Mouse (Mus musculus): ENCODE measurements around the gene Kcnb1. TPM values are rescaled to one million over a fixed set of nuclear protein-coding genes. Genes with fewer than 3 reads are reported as not detected.

Gene Kcnb1
- polyA plus RNA-seq, 1 experiment, result 1.3 TPM

DNA sequence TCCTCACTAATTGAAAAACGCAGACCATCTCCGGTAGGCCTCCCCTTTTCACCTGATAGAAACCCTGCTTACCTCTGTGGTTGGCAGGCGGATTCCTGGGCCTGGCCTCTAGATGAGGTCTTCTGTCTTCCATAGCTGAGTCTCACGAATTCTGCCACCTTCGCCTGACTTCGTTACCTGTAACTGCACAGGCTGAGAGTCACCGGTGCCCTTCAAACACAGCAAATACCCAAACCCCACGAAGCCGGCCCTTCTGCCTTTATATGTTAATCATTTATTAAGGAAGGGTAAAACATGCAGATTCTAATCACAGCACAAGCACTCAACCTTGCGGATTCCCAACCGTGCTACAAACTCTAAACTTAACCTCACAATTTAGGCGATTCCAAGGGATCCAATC, 130.0 kb downstream of the Kcnb1 start:
- 0 out of 2 replicates have a peak overlapping the region, but pooled peaks have one; percentile 15 for H3K27ac ChIP-seq (ENCODE audit: insufficient read depth, low read length)
- 90% methylated on average over 12 of the region's 12 CpGs for WGBS

GRCm38 (mm10) chr2:167059536-167059935, 130.4 kb downstream of the Kcnb1 start:
- 89% methylated on average over 8 of the region's 8 CpGs for WGBS
- TF ChIP-seq POLR2A (IDR thresholded peaks at IDR 0.05; ENCODE audit: low read depth, low read length) (no peak), CTCF (IDR thresholded peaks at IDR 0.05; ENCODE audit: extremely low read depth, insufficient read depth, insufficient read length, insufficient replicate concordance) (no peak)
- H3K4me1 ChIP-seq (ENCODE audit: control insufficient read depth, insufficient read depth, insufficient read length), result peaks cover 19% of the 10 kb centered on the region
- DNase-seq (ENCODE audit: low read depth in 1 of 2, low spot score in 2 of 2), result no peak
- H3K27me3 ChIP-seq (ENCODE audit: control insufficient read depth, insufficient read depth, low read length), result no peaks in the 10 kb centered on the region
- H3K4me3 ChIP-seq (ENCODE audit: extremely low read depth, insufficient read depth, insufficient read length), result no peak overlapping the region
- H3K36me3 ChIP-seq (ENCODE audit: control insufficient read depth, insufficient read depth, low read length), result peaks cover 24% of the 10 kb centered on the region
- H3K27ac ChIP-seq (ENCODE audit: insufficient read depth, low read length), result 0 out of 2 replicates have a peak overlapping the region, but pooled peaks have one; percentile 15

More for the DNA sequence above, 130.0 kb downstream of the Kcnb1 start:
- TF ChIP-seq CTCF (IDR thresholded peaks at IDR 0.05; ENCODE audit: extremely low read depth, insufficient read depth, insufficient read length, insufficient replicate concordance) (no peak), POLR2A (IDR thresholded peaks at IDR 0.05; ENCODE audit: low read depth, low read length) (no peak)
- Histone ChIP-seq H3K4me1 (ENCODE audit: control insufficient read depth, insufficient read depth, insufficient read length) (peaks cover 19% of the 10 kb centered on the region), H3K4me3 (ENCODE audit: extremely low read depth, insufficient read depth, insufficient read length) (no peak overlapping the region), H3K36me3 (ENCODE audit: control insufficient read depth, insufficient read depth, low read length) (peaks cover 23% of the 10 kb centered on the region), H3K27me3 (ENCODE audit: control insufficient read depth, insufficient read depth, low read length) (no peaks in the 10 kb centered on the region)
- no peak for DNase-seq (ENCODE audit: low read depth in 1 of 2, low spot score in 2 of 2)

- Histone ChIP-seq H3K36me3 (ENCODE audit: control insufficient read depth, insufficient read depth, low read length) (peaks cover 26% of the 10 kb centered on the region), H3K4me3 (ENCODE audit: extremely low read depth, insufficient read depth, insufficient read length) (no peak overlapping the region), H3K27me3 (ENCODE audit: control insufficient read depth, insufficient read depth, low read length) (no peaks in the 10 kb centered on the region), H3K27ac (ENCODE audit: insufficient read depth, low read length) (no peak overlapping the region), H3K4me1 (ENCODE audit: control insufficient read depth, insufficient read depth, insufficient read length) (peaks cover 19% of the 10 kb centered on the region)
- TF ChIP-seq POLR2A (IDR thresholded peaks at IDR 0.05; ENCODE audit: low read depth, low read length), result no peak
- no peak for TF ChIP-seq CTCF (IDR thresholded peaks at IDR 0.05; ENCODE audit: extremely low read depth, insufficient read depth, insufficient read length, insufficient replicate concordance)
- no peak for DNase-seq (ENCODE audit: low read depth in 1 of 2, low spot score in 2 of 2)
- WGBS, result 87% methylated on average over 3 of the region's 3 CpGs
Measured at GRCm38 (mm10) chr2:167058814-167059387, 131.1 kb downstream of the Kcnb1 start.

DNA sequence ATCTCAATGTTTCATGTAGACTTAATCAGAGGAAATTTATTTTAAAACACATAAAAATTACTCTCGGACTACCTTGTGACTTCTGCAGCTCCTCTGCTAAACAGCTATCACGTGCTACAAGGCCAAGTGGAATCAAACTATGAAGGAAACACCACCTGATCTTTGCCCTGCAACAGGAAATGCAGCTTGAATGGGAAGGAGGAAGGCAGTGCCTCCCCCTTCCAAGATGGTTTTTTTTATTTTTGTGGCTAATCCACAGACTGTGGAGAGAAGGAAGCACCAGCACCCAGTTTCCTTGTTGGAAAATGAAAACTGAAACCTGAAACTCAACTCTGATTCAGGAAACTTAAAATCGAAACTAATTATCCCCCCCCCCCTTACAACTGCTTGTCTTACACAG, 131.8 kb downstream of the Kcnb1 start:
- H3K36me3 ChIP-seq (ENCODE audit: control insufficient read depth, insufficient read depth, low read length), result peaks cover 29% of the 10 kb centered on the region
- 21% methylated on average over 3 of the region's 3 CpGs for WGBS
- H3K4me3 ChIP-seq (ENCODE audit: extremely low read depth, insufficient read depth, insufficient read length), result no peak overlapping the region
- TF ChIP-seq CTCF (IDR thresholded peaks at IDR 0.05; ENCODE audit: extremely low read depth, insufficient read depth, insufficient read length, insufficient replicate concordance), result no peak
- TF ChIP-seq POLR2A (IDR thresholded peaks at IDR 0.05; ENCODE audit: low read depth, low read length), result no peak
- DNase-seq (ENCODE audit: low read depth in 1 of 2, low spot score in 2 of 2), result no peak
- H3K27me3 ChIP-seq (ENCODE audit: control insufficient read depth, insufficient read depth, low read length), result no peaks in the 10 kb centered on the region
- H3K4me1 ChIP-seq (ENCODE audit: control insufficient read depth, insufficient read depth, insufficient read length), result peaks cover 19% of the 10 kb centered on the region; the same call in 1 of the 2 replicates
- 0 out of 2 replicates have a peak overlapping the region, but pooled peaks have one; percentile 0 for H3K27ac ChIP-seq (ENCODE audit: insufficient read depth, low read length)

- Histone ChIP-seq H3K4me1 (ENCODE audit: control insufficient read depth, insufficient read depth, insufficient read length) (peaks cover 19% of the 10 kb centered on the region; the same call in 1 of the 2 replicates), H3K27ac (ENCODE audit: insufficient read depth, low read length) (no peak overlapping the region), H3K4me3 (ENCODE audit: extremely low read depth, insufficient read depth, insufficient read length) (no peak overlapping the region), H3K27me3 (ENCODE audit: control insufficient read depth, insufficient read depth, low read length) (no peaks in the 10 kb centered on the region), H3K36me3 (ENCODE audit: control insufficient read depth, insufficient read depth, low read length) (peaks cover 32% of the 10 kb centered on the region)
- TF ChIP-seq CTCF (IDR thresholded peaks at IDR 0.05; ENCODE audit: extremely low read depth, insufficient read depth, insufficient read length, insufficient replicate concordance) (no peak), POLR2A (IDR thresholded peaks at IDR 0.05; ENCODE audit: low read depth, low read length) (no peak)
- DNase-seq (ENCODE audit: low read depth in 1 of 2, low spot score in 2 of 2), result no peak
- 91% methylated on average over 5 of the region's 5 CpGs for WGBS
Measured at GRCm38 (mm10) chr2:167056942-167057323, 133.0 kb downstream of the Kcnb1 start.

GRCm38 (mm10) chr2:167056210-167056941, 133.6 kb downstream of the Kcnb1 start:
- peaks cover 32% of the 10 kb centered on the region for H3K36me3 ChIP-seq (ENCODE audit: control insufficient read depth, insufficient read depth, low read length)
- TF ChIP-seq POLR2A (IDR thresholded peaks at IDR 0.05; ENCODE audit: low read depth, low read length) (no peak), CTCF (IDR thresholded peaks at IDR 0.05; ENCODE audit: extremely low read depth, insufficient read depth, insufficient read length, insufficient replicate concordance) (no peak)
- no peak for DNase-seq (ENCODE audit: low read depth in 1 of 2, low spot score in 2 of 2)
- WGBS, result 94% methylated on average over 15 of the region's 15 CpGs
- H3K27me3 ChIP-seq (ENCODE audit: control insufficient read depth, insufficient read depth, low read length), result no peaks in the 10 kb centered on the region
- H3K4me3 ChIP-seq (ENCODE audit: extremely low read depth, insufficient read depth, insufficient read length), result no peak overlapping the region
- H3K4me1 ChIP-seq (ENCODE audit: control insufficient read depth, insufficient read depth, insufficient read length), result peaks cover 13% of the 10 kb centered on the region; the same call in 1 of the 2 replicates
- H3K27ac ChIP-seq (ENCODE audit: insufficient read depth, low read length), result no peak overlapping the region

All from spleen, adult 2 months (tissue).